Mouse (Mus musculus) kidney, embryonic 14.5 days (tissue): ENCODE data around the gene Kif3b. TPM values are rescaled to one million over a fixed set of nuclear protein-coding genes. Genes with fewer than 3 reads are reported as not detected.

ENCODE experiments used
- ATAC-seq: fragments of 200-750 bp; cut with Nextera tagmentation; 2 replicates; pipeline ENCODE4 v1.8.0; 2017; ENCODE audit warnings: moderate number of reproducible peaks, mild to moderate bottlenecking, moderate TSS enrichment, moderate library complexity; ENCODE audit not compliant: low FRiP score, low TSS enrichment
- H3K27ac ChIP-seq: fragments of 300-500 bp; sonication (generic); 2 replicates; pipeline ENCODE4 v1.5.1; 2014; ENCODE audit warnings: low read depth, mild to moderate bottlenecking, low read length, moderate library complexity, mixed read lengths
- H3K27me3 ChIP-seq: fragments of 300-500 bp; sonication (generic); 2 replicates; pipeline ENCODE4 v1.6.1; 2014; ENCODE audit warnings: mild to moderate bottlenecking, low read length; ENCODE audit not compliant: control insufficient read depth, insufficient read depth
- H3K36me3 ChIP-seq: fragments of 300-500 bp; sonication (generic); 2 replicates; pipeline ENCODE4 v1.6.1; 2014; ENCODE audit warnings: low read length, mixed read lengths; ENCODE audit not compliant: control insufficient read depth, insufficient read depth
- H3K4me1 ChIP-seq: fragments of 300-500 bp; sonication (generic); 2 replicates; pipeline ENCODE4 v1.6.1; 2014; ENCODE audit warnings: low read length, mixed read lengths; ENCODE audit not compliant: control insufficient read depth, insufficient read depth
- H3K4me2 ChIP-seq: fragments of 300-500 bp; sonication (generic); replicated peaks from 2 replicates; pipeline ENCODE4 v1.6.1; 2014; ENCODE audit warnings: low read depth, mild to moderate bottlenecking, low read length
- H3K4me3 ChIP-seq: fragments of 300-500 bp; sonication (generic); 2 replicates; pipeline ENCODE4 v1.5.1; 2014; ENCODE audit warnings: mild to moderate bottlenecking, low read length
- H3K9ac ChIP-seq: fragments of 300-500 bp; sonication (generic); 2 replicates; pipeline ENCODE4 v1.6.1; 2014; ENCODE audit warnings: low read depth, mild to moderate bottlenecking, low read length, moderate library complexity
- H3K9me3 ChIP-seq: fragments of 300-500 bp; sonication (generic); 2 replicates; pipeline ENCODE4 v1.6.1; 2016; ENCODE audit warnings: low read length; ENCODE audit not compliant: control insufficient read depth
- WGBS: fragments of 180-500 bp; shearing (Covaris S2); extraction: QIAGEN DNeasy Blood & Tissue Kit; methylation state at CpG from one replicate; pipeline ENCODE4 v1.1.7; 2014; 5-methylcytosine and 5-hydroxymethylcytosine counted together
- polyA plus RNA-seq: library from polyadenylated mRNA; unstranded; fragments of >200 nt; fragmentation: Nextera tagmentation; extraction: Ambion mirVana; gene quantifications from 2 replicates; pipeline ENCODE4 v1.2.1, GENCODE M21; 2014

Gene Kif3b
- polyA plus RNA-seq, 1 experiment from 2014 or later = 5.6 TPM

- no peak overlapping the region for H3K4me2 ChIP-seq
- 87% methylated on average over 3 of the region's 3 CpGs for WGBS
- H3K27ac ChIP-seq = no peak overlapping the region
- H3K4me1 ChIP-seq = no peaks in the 10 kb centered on the region
- no peaks in the 10 kb centered on the region for H3K9me3 ChIP-seq
- no peak overlapping the region for H3K4me3 ChIP-seq
- H3K36me3 ChIP-seq = peaks cover 33% of the 10 kb centered on the region
- ATAC-seq = no peak
- H3K9ac ChIP-seq = no peak overlapping the region
- no peaks in the 10 kb centered on the region for H3K27me3 ChIP-seq
Measured at GRCm38 (mm10) chr2:153334281-153334680, 43.1 kb downstream of the Kif3b start.

GRCm38 (mm10) chr2:153336117-153336516 is 44.9 kb downstream of the Kif3b start:
- Histone ChIP-seq H3K4me2 (no peak overlapping the region), H3K9ac (no peak overlapping the region), H3K36me3 (peaks cover 17% of the 10 kb centered on the region), H3K4me1 (no peaks in the 10 kb centered on the region), H3K27me3 (no peaks in the 10 kb centered on the region), H3K4me3 (no peak overlapping the region), H3K9me3 (no peaks in the 10 kb centered on the region), H3K27ac (no peak overlapping the region)
- ATAC-seq = no peak
- 43% methylated on average over 2 of the region's 2 CpGs for WGBS

GRCm38 (mm10) chr2:153338361-153339350 is 47.4 kb downstream of the Kif3b start:
- no peak overlapping the region for H3K4me3 ChIP-seq
- WGBS = 84% methylated on average over 9 of the region's 9 CpGs
- H3K36me3 ChIP-seq = peaks cover 9% of the 10 kb centered on the region
- H3K27ac ChIP-seq = no peak overlapping the region
- H3K4me2 ChIP-seq = no peak overlapping the region
- ATAC-seq = no peak; the same call in 1 of the 2 replicates
- H3K9me3 ChIP-seq = no peaks in the 10 kb centered on the region
- no peaks in the 10 kb centered on the region for H3K27me3 ChIP-seq
- no peaks in the 10 kb centered on the region for H3K4me1 ChIP-seq
- no peak overlapping the region for H3K9ac ChIP-seq

GRCm38 (mm10) chr2:153342166-153342565 is 51.0 kb downstream of the Kif3b start:
- Histone ChIP-seq H3K4me1 (peaks cover 6% of the 10 kb centered on the region; the same call in 1 of the 2 replicates), H3K4me3 (no peak overlapping the region), H3K27ac (no peak overlapping the region), H3K36me3 (peaks cover 9% of the 10 kb centered on the region), H3K9ac (no peak overlapping the region), H3K27me3 (no peaks in the 10 kb centered on the region), H3K9me3 (no peaks in the 10 kb centered on the region), H3K4me2 (no peak overlapping the region)
- no peak for ATAC-seq
- WGBS = 91% methylated on average over 6 of the region's 6 CpGs

GRCm38 (mm10) chr2:153342602-153343001 is 51.4 kb downstream of the Kif3b start:
- Histone ChIP-seq H3K27me3 (no peaks in the 10 kb centered on the region), H3K9ac (no peak overlapping the region), H3K9me3 (no peaks in the 10 kb centered on the region), H3K27ac (no peak overlapping the region), H3K4me3 (no peak overlapping the region), H3K36me3 (peaks cover 9% of the 10 kb centered on the region), H3K4me2 (no peak overlapping the region), H3K4me1 (peaks cover 6% of the 10 kb centered on the region; the same call in 1 of the 2 replicates)
- 74% methylated on average over 3 of the region's 3 CpGs for WGBS
- ATAC-seq = no peak

GRCm38 (mm10) chr2:153343191-153343590 is 52.0 kb downstream of the Kif3b start:
- Histone ChIP-seq H3K9me3 (no peaks in the 10 kb centered on the region), H3K36me3 (peaks cover 9% of the 10 kb centered on the region), H3K4me2 (no peak overlapping the region), H3K4me3 (no peak overlapping the region), H3K27ac (no peak overlapping the region), H3K27me3 (no peaks in the 10 kb centered on the region), H3K4me1 (peaks cover 11% of the 10 kb centered on the region), H3K9ac (no peak overlapping the region)
- ATAC-seq = no peak

- Histone ChIP-seq H3K4me2 (peak overlapping the region; percentile 77), H3K27ac (peak overlapping the region; percentile 72), H3K9me3 (no peaks in the 10 kb centered on the region), H3K9ac (peak overlapping the region; percentile 78), H3K27me3 (no peaks in the 10 kb centered on the region), H3K4me1 (peaks cover 22% of the 10 kb centered on the region), H3K36me3 (peaks cover 9% of the 10 kb centered on the region), H3K4me3 (peak overlapping the region; percentile 89)
- ATAC-seq = no peak
- 6% methylated on average over 11 of the region's 11 CpGs for WGBS
Measured at GRCm38 (mm10) chr2:153345071-153345453, 53.8 kb downstream of the Kif3b start.

GRCm38 (mm10) chr2:153345454-153346220 is 54.4 kb downstream of the Kif3b start, which contains the start of gene Asxl1:
Asxl1 (plus strand) TSS chr2:153345829.
- H3K27ac ChIP-seq = peak within 1 kb of the TSS; percentile 99
- peak within 1 kb of the TSS; percentile 98 for H3K9ac ChIP-seq
- H3K9me3 ChIP-seq = no peaks in the 10 kb centered on the region
- peaks cover 9% of the 10 kb centered on the region for H3K36me3 ChIP-seq
- no peaks in the 10 kb centered on the region for H3K27me3 ChIP-seq
- WGBS = under 1% methylated on average over 67 of the region's 79 CpGs
- peak within 1 kb of the TSS; percentile 89 for H3K4me3 ChIP-seq
- peaks cover 28% of the 10 kb centered on the region for H3K4me1 ChIP-seq
- ATAC-seq = peak; percentile 98
- H3K4me2 ChIP-seq = peak within 1 kb of the TSS; percentile 77
